Mouse (Mus musculus) myocyte (in vitro differentiated cells): ENCODE measurements around the gene Abcg2.

Experiments
- MAX ChIP-seq: IDR thresholded peaks from one replicate; pipeline ENCODE4 v1.6.1; 2011; ENCODE audit warnings: low read depth, mild to moderate bottlenecking, control low read depth
- MYOG ChIP-seq, 3 experiments: IDR thresholded peaks; one replicate each; pipeline ENCODE4 v1.6.1; 2011; ENCODE audit warnings: control low read depth in 2 of 3, low read depth in 2 of 3, mild to moderate bottlenecking in 2 of 3; ENCODE audit not compliant: insufficient read length in 2 of 3, control insufficient read depth in 1 of 3, insufficient read depth in 1 of 3
- SRF ChIP-seq: IDR thresholded peaks from one replicate; pipeline ENCODE4 v1.6.1; 2011; ENCODE audit warnings: low read depth; ENCODE audit not compliant: control insufficient read depth, insufficient read length

- TF ChIP-seq MAX (no peak), MYOG (IDR thresholded peaks at IDR 0.05; ENCODE audit: control insufficient read depth in 1 of 3, insufficient read depth in 1 of 3, insufficient read length in 2 of 3, low read depth in 2 of 3) (no peak), SRF (no peak)
Observed at GRCm38 (mm10) chr6:58694257-58694656, 109.9 kb downstream of the Abcg2 start.
